Mouse (Mus musculus): ENCODE results near the gene Lrrc51. TPM values are rescaled to one million over a fixed set of nuclear protein-coding genes. Genes with fewer than 3 reads are reported as not detected.
"Not testable (repeated sequence)": the region's sequence is repeated elsewhere in the genome, so short reads cannot be mapped to it uniquely, and the experiment has no call there.

The Lrrc51 gene
- polyA plus RNA-seq, 1 experiment from 2014 or later = 10.3 TPM

GRCm38 (mm10) chr7:101932551-101932950 is 1.1 kb downstream of the Lrrc51 start:
- peak overlapping the region; percentile 90 for H3K4me3 ChIP-seq (replicated peaks; ENCODE audit: low read length)
- no peaks in the 10 kb centered on the region for H3K36me3 ChIP-seq (ENCODE audit: control insufficient read depth, insufficient read depth, low read length)
- 0 out of 2 replicates have a peak overlapping the region, but pooled peaks have one; percentile 38 for H3K27ac ChIP-seq (ENCODE audit: low read length)
- 64% methylated on average over 1 of the region's 1 CpGs for WGBS
- H3K27me3 ChIP-seq (ENCODE audit: control insufficient read depth, insufficient read depth, low read length) = no peaks in the 10 kb centered on the region
- no peaks in the 10 kb centered on the region for H3K9me3 ChIP-seq (replicated peaks; ENCODE audit: control insufficient read depth, low read length)
- no peak for ATAC-seq (ENCODE audit: insufficient read depth, low FRiP score)
- H3K4me2 ChIP-seq (ENCODE audit: low read depth, low read length) = peak overlapping the region; percentile 79
- H3K4me1 ChIP-seq (ENCODE audit: control insufficient read depth, insufficient read depth, low read length) = peaks cover 14% of the 10 kb centered on the region; the same call in 1 of the 2 replicates
- no peak overlapping the region for H3K9ac ChIP-seq (ENCODE audit: low read length)

GRCm38 (mm10) chr7:101928093-101928492 is 5.6 kb downstream of the Lrrc51 start:
- H3K9me3 ChIP-seq (replicated peaks; ENCODE audit: control insufficient read depth, low read length) = no peaks in the 10 kb centered on the region
- H3K4me2 ChIP-seq (ENCODE audit: low read depth, low read length) = no peak overlapping the region
- H3K27ac ChIP-seq (ENCODE audit: low read length) = no peak overlapping the region
- H3K4me3 ChIP-seq (replicated peaks; ENCODE audit: low read length) = no peak overlapping the region
- no peak for ATAC-seq (ENCODE audit: insufficient read depth, low FRiP score)
- 82% methylated on average over 3 of the region's 3 CpGs for WGBS
- H3K4me1 ChIP-seq (ENCODE audit: control insufficient read depth, insufficient read depth, low read length) = peaks cover 5% of the 10 kb centered on the region; the same call in 1 of the 2 replicates
- no peak overlapping the region for H3K9ac ChIP-seq (ENCODE audit: low read length)
- H3K27me3 ChIP-seq (ENCODE audit: control insufficient read depth, insufficient read depth, low read length) = no peaks in the 10 kb centered on the region
- no peaks in the 10 kb centered on the region for H3K36me3 ChIP-seq (ENCODE audit: control insufficient read depth, insufficient read depth, low read length)

GRCm38 (mm10) chr7:101925892-101926291 is 7.8 kb downstream of the Lrrc51 start:
- ATAC-seq (ENCODE audit: insufficient read depth, low FRiP score); H3K4me2 ChIP-seq (ENCODE audit: low read depth, low read length); H3K27ac ChIP-seq (ENCODE audit: low read length); H3K9me3 ChIP-seq (replicated peaks; ENCODE audit: control insufficient read depth, low read length); H3K9ac ChIP-seq (ENCODE audit: low read length); H3K27me3 ChIP-seq (ENCODE audit: control insufficient read depth, insufficient read depth, low read length); H3K36me3 ChIP-seq (ENCODE audit: control insufficient read depth, insufficient read depth, low read length); H3K4me1 ChIP-seq (ENCODE audit: control insufficient read depth, insufficient read depth, low read length); H3K4me3 ChIP-seq (replicated peaks; ENCODE audit: low read length): not testable (repeated sequence)

GRCm38 (mm10) chr7:101918071-101918470 is 15.6 kb downstream of the Lrrc51 start:
- no peak overlapping the region for H3K27ac ChIP-seq (ENCODE audit: low read length)
- H3K27me3 ChIP-seq (ENCODE audit: control insufficient read depth, insufficient read depth, low read length) = no peaks in the 10 kb centered on the region
- H3K4me2 ChIP-seq (ENCODE audit: low read depth, low read length) = no peak overlapping the region
- 0 out of 2 replicates have a peak overlapping the region, but pooled peaks have one; percentile 5 for H3K9ac ChIP-seq (ENCODE audit: low read length)
- H3K9me3 ChIP-seq (replicated peaks; ENCODE audit: control insufficient read depth, low read length) = no peaks in the 10 kb centered on the region
- peaks cover 10% of the 10 kb centered on the region for H3K36me3 ChIP-seq (ENCODE audit: control insufficient read depth, insufficient read depth, low read length)
- peak; percentile 71 for ATAC-seq (ENCODE audit: insufficient read depth, low FRiP score)
- 18% methylated on average over 1 of the region's 1 CpGs for WGBS
- H3K4me1 ChIP-seq (ENCODE audit: control insufficient read depth, insufficient read depth, low read length) = no peaks in the 10 kb centered on the region
- no peak overlapping the region for H3K4me3 ChIP-seq (replicated peaks; ENCODE audit: low read length)

- Histone ChIP-seq H3K36me3 (ENCODE audit: control insufficient read depth, insufficient read depth, low read length) (peaks cover 21% of the 10 kb centered on the region), H3K27me3 (ENCODE audit: control insufficient read depth, insufficient read depth, low read length) (no peaks in the 10 kb centered on the region), H3K4me2 (ENCODE audit: low read depth, low read length) (no peak overlapping the region), H3K9ac (ENCODE audit: low read length) (no peak overlapping the region), H3K4me1 (ENCODE audit: control insufficient read depth, insufficient read depth, low read length) (peaks cover 10% of the 10 kb centered on the region), H3K9me3 (replicated peaks; ENCODE audit: control insufficient read depth, low read length) (no peaks in the 10 kb centered on the region), H3K27ac (ENCODE audit: low read length) (no peak overlapping the region), H3K4me3 (replicated peaks; ENCODE audit: low read length) (no peak overlapping the region)
- no peak for ATAC-seq (ENCODE audit: insufficient read depth, low FRiP score)
- 61% methylated on average over 3 of the region's 3 CpGs for WGBS
Measured at GRCm38 (mm10) chr7:101911982-101912381, 21.7 kb downstream of the Lrrc51 start.

- H3K9ac ChIP-seq (ENCODE audit: low read length) = no peak overlapping the region
- no peaks in the 10 kb centered on the region for H3K27me3 ChIP-seq (ENCODE audit: control insufficient read depth, insufficient read depth, low read length)
- H3K4me2 ChIP-seq (ENCODE audit: low read depth, low read length) = no peak overlapping the region
- peaks cover 21% of the 10 kb centered on the region for H3K36me3 ChIP-seq (ENCODE audit: control insufficient read depth, insufficient read depth, low read length)
- ATAC-seq (ENCODE audit: insufficient read depth, low FRiP score) = no peak
- H3K27ac ChIP-seq (ENCODE audit: low read length) = no peak overlapping the region
- no peak overlapping the region for H3K4me3 ChIP-seq (replicated peaks; ENCODE audit: low read length)
- peaks cover 19% of the 10 kb centered on the region for H3K4me1 ChIP-seq (ENCODE audit: control insufficient read depth, insufficient read depth, low read length)
- WGBS = 84% methylated on average over 4 of the region's 4 CpGs
- H3K9me3 ChIP-seq (replicated peaks; ENCODE audit: control insufficient read depth, low read length) = no peaks in the 10 kb centered on the region
Measured at GRCm38 (mm10) chr7:101910138-101910537, 23.6 kb downstream of the Lrrc51 start.

GRCm38 (mm10) chr7:101908367-101908766 is 25.3 kb downstream of the Lrrc51 start:
- no peak for ATAC-seq (ENCODE audit: insufficient read depth, low FRiP score)
- Histone ChIP-seq H3K27me3 (ENCODE audit: control insufficient read depth, insufficient read depth, low read length) (no peaks in the 10 kb centered on the region), H3K4me3 (replicated peaks; ENCODE audit: low read length) (no peak overlapping the region), H3K4me2 (ENCODE audit: low read depth, low read length) (no peak overlapping the region), H3K4me1 (ENCODE audit: control insufficient read depth, insufficient read depth, low read length) (peaks cover 20% of the 10 kb centered on the region), H3K36me3 (ENCODE audit: control insufficient read depth, insufficient read depth, low read length) (peaks cover 14% of the 10 kb centered on the region), H3K9me3 (replicated peaks; ENCODE audit: control insufficient read depth, low read length) (no peaks in the 10 kb centered on the region), H3K27ac (ENCODE audit: low read length) (peak overlapping the region; percentile 11; the same call in 1 of the 2 replicates), H3K9ac (ENCODE audit: low read length) (no peak overlapping the region)
- 55% methylated on average over 4 of the region's 4 CpGs for WGBS

- Histone ChIP-seq H3K27ac (ENCODE audit: low read length) (peak overlapping the region; percentile 96), H3K9ac (ENCODE audit: low read length) (peak overlapping the region; percentile 97), H3K4me3 (replicated peaks; ENCODE audit: low read length) (peak overlapping the region; percentile 82), H3K4me2 (ENCODE audit: low read depth, low read length) (peak overlapping the region; percentile 81), H3K36me3 (ENCODE audit: control insufficient read depth, insufficient read depth, low read length) (peaks cover 2% of the 10 kb centered on the region; the same call in 1 of the 2 replicates), H3K9me3 (replicated peaks; ENCODE audit: control insufficient read depth, low read length) (no peaks in the 10 kb centered on the region), H3K27me3 (ENCODE audit: control insufficient read depth, insufficient read depth, low read length) (no peaks in the 10 kb centered on the region), H3K4me1 (ENCODE audit: control insufficient read depth, insufficient read depth, low read length) (peaks cover 20% of the 10 kb centered on the region)
- 56% methylated on average over 8 of the region's 8 CpGs for WGBS
- no peak for ATAC-seq (ENCODE audit: insufficient read depth, low FRiP score)
Measured at GRCm38 (mm10) chr7:101906696-101907095, 27.0 kb downstream of the Lrrc51 start.

- Histone ChIP-seq H3K4me3 (replicated peaks; ENCODE audit: low read length) (peak within 1 kb of the TSS; percentile 82), H3K27me3 (ENCODE audit: control insufficient read depth, insufficient read depth, low read length) (no peaks in the 10 kb centered on the region), H3K27ac (ENCODE audit: low read length) (peak within 1 kb of the TSS; percentile 96), H3K9me3 (replicated peaks; ENCODE audit: control insufficient read depth, low read length) (no peaks in the 10 kb centered on the region), H3K4me1 (ENCODE audit: control insufficient read depth, insufficient read depth, low read length) (peaks cover 20% of the 10 kb centered on the region), H3K9ac (ENCODE audit: low read length) (peak within 1 kb of the TSS; percentile 97), H3K4me2 (ENCODE audit: low read depth, low read length) (peak within 1 kb of the TSS; percentile 81), H3K36me3 (ENCODE audit: control insufficient read depth, insufficient read depth, low read length) (peaks cover 2% of the 10 kb centered on the region; the same call in 1 of the 2 replicates)
- 7% methylated on average over 11 of the region's 11 CpGs for WGBS
- ATAC-seq (ENCODE audit: insufficient read depth, low FRiP score) = no peak
Measured at GRCm38 (mm10) chr7:101906287-101906681, 27.4 kb downstream of the Lrrc51 start, which contains the start of gene Tomt. Tomt (minus strand) TSS chr7:101906359.
